Mouse (Mus musculus): ENCODE results near the gene Rbm4b. TPM values are rescaled to one million over a fixed set of nuclear protein-coding genes. Genes with fewer than 3 reads are reported as not detected.
A peak's percentile ranks its signal among the peaks of the same experiment; 100 is the strongest.

Rbm4b gene
- polyA plus RNA-seq, 1 experiment from 2014 or later: 41.6 TPM

- Histone ChIP-seq H3K4me3 (ENCODE audit: low read length) (no peak overlapping the region), H3K36me3 (ENCODE audit: control insufficient read depth, insufficient read depth, low read length) (no peaks in the 10 kb centered on the region), H3K27ac (ENCODE audit: low read length) (no peak overlapping the region), H3K27me3 (replicated peaks; ENCODE audit: control insufficient read depth, insufficient read depth, low read length) (peaks cover 18% of the 10 kb centered on the region), H3K9ac (ENCODE audit: low read depth, low read length) (no peak overlapping the region), H3K9me3 (ENCODE audit: control insufficient read depth, low read length) (no peaks in the 10 kb centered on the region), H3K4me2 (ENCODE audit: low read depth, low read length) (no peak overlapping the region), H3K4me1 (ENCODE audit: control insufficient read depth, insufficient read depth, low read length) (peaks cover 8% of the 10 kb centered on the region; the same call in 1 of the 2 replicates)
- no peak for ATAC-seq
- WGBS: 92% methylated on average over 2 of the region's 2 CpGs
Measured at GRCm38 (mm10) chr19:4717281-4717680, 39.0 kb upstream of the Rbm4b start.

- no peak overlapping the region for H3K4me3 ChIP-seq (ENCODE audit: low read length)
- H3K4me2 ChIP-seq (ENCODE audit: low read depth, low read length): no peak overlapping the region; the same call in 1 of the 2 replicates
Measured at GRCm38 (mm10) chr19:4718716-4719115, 37.6 kb upstream of the Rbm4b start.

GRCm38 (mm10) chr19:4719351-4719764 is 36.9 kb upstream of the Rbm4b start:
- H3K27ac ChIP-seq (ENCODE audit: low read length): 0 out of 2 replicates have a peak overlapping the region, but pooled peaks have one; percentile 21
- WGBS: 22% methylated on average over 5 of the region's 5 CpGs
- H3K4me2 ChIP-seq (ENCODE audit: low read depth, low read length): no peak overlapping the region
- no peaks in the 10 kb centered on the region for H3K36me3 ChIP-seq (ENCODE audit: control insufficient read depth, insufficient read depth, low read length)
- peaks cover 8% of the 10 kb centered on the region; the same call in 1 of the 2 replicates for H3K4me1 ChIP-seq (ENCODE audit: control insufficient read depth, insufficient read depth, low read length)
- H3K4me3 ChIP-seq (ENCODE audit: low read length): no peak overlapping the region
- H3K9ac ChIP-seq (ENCODE audit: low read depth, low read length): no peak overlapping the region
- peaks cover 3% of the 10 kb centered on the region; the same call in 1 of the 2 replicates for H3K27me3 ChIP-seq (replicated peaks; ENCODE audit: control insufficient read depth, insufficient read depth, low read length)
- ATAC-seq: peak; percentile 79
- no peaks in the 10 kb centered on the region for H3K9me3 ChIP-seq (ENCODE audit: control insufficient read depth, low read length)

More at GRCm38 (mm10) chr19:4718716-4719115, 37.6 kb upstream of the Rbm4b start:
- Histone ChIP-seq H3K36me3 (ENCODE audit: control insufficient read depth, insufficient read depth, low read length) (no peaks in the 10 kb centered on the region), H3K27ac (ENCODE audit: low read length) (no peak overlapping the region), H3K9me3 (ENCODE audit: control insufficient read depth, low read length) (no peaks in the 10 kb centered on the region), H3K27me3 (replicated peaks; ENCODE audit: control insufficient read depth, insufficient read depth, low read length) (peaks cover 8% of the 10 kb centered on the region), H3K4me1 (ENCODE audit: control insufficient read depth, insufficient read depth, low read length) (peaks cover 8% of the 10 kb centered on the region; the same call in 1 of the 2 replicates), H3K9ac (ENCODE audit: low read depth, low read length) (no peak overlapping the region)
- WGBS: 26% methylated on average over 12 of the region's 12 CpGs
- no peak for ATAC-seq

GRCm38 (mm10) chr19:4720112-4720511 is 36.2 kb upstream of the Rbm4b start:
- no peak for ATAC-seq
- peaks cover 8% of the 10 kb centered on the region; the same call in 1 of the 2 replicates for H3K4me1 ChIP-seq (ENCODE audit: control insufficient read depth, insufficient read depth, low read length)
- H3K9me3 ChIP-seq (ENCODE audit: control insufficient read depth, low read length): no peaks in the 10 kb centered on the region
- H3K27ac ChIP-seq (ENCODE audit: low read length): no peak overlapping the region
- H3K4me2 ChIP-seq (ENCODE audit: low read depth, low read length): peak overlapping the region; percentile 51
- no peaks in the 10 kb centered on the region for H3K36me3 ChIP-seq (ENCODE audit: control insufficient read depth, insufficient read depth, low read length)
- H3K9ac ChIP-seq (ENCODE audit: low read depth, low read length): peak overlapping the region; percentile 58; the same call in 1 of the 2 replicates
- WGBS: 77% methylated on average over 15 of the region's 15 CpGs
- no peaks in the 10 kb centered on the region for H3K27me3 ChIP-seq (replicated peaks; ENCODE audit: control insufficient read depth, insufficient read depth, low read length)
- peak overlapping the region; percentile 40 for H3K4me3 ChIP-seq (ENCODE audit: low read length)

- H3K4me3 ChIP-seq (ENCODE audit: low read length): peak overlapping the region; percentile 40
- peak overlapping the region; percentile 41; the same call in 1 of the 2 replicates for H3K27ac ChIP-seq (ENCODE audit: low read length)
- peaks cover 8% of the 10 kb centered on the region; the same call in 1 of the 2 replicates for H3K4me1 ChIP-seq (ENCODE audit: control insufficient read depth, insufficient read depth, low read length)
- 17% methylated on average over 11 of the region's 11 CpGs for WGBS
- H3K9ac ChIP-seq (ENCODE audit: low read depth, low read length): peak overlapping the region; percentile 58
- H3K9me3 ChIP-seq (ENCODE audit: control insufficient read depth, low read length): no peaks in the 10 kb centered on the region
- ATAC-seq: peak; percentile 86
- H3K4me2 ChIP-seq (ENCODE audit: low read depth, low read length): peak overlapping the region; percentile 51
- no peaks in the 10 kb centered on the region for H3K27me3 ChIP-seq (replicated peaks; ENCODE audit: control insufficient read depth, insufficient read depth, low read length)
- H3K36me3 ChIP-seq (ENCODE audit: control insufficient read depth, insufficient read depth, low read length): no peaks in the 10 kb centered on the region
Measured at GRCm38 (mm10) chr19:4720671-4721244, 35.5 kb upstream of the Rbm4b start.

- no peaks in the 10 kb centered on the region for H3K27me3 ChIP-seq (replicated peaks; ENCODE audit: control insufficient read depth, insufficient read depth, low read length)
- H3K4me2 ChIP-seq (ENCODE audit: low read depth, low read length): no peak overlapping the region
- no peak overlapping the region for H3K4me3 ChIP-seq (ENCODE audit: low read length)
- H3K9ac ChIP-seq (ENCODE audit: low read depth, low read length): no peak overlapping the region
- no peak overlapping the region for H3K27ac ChIP-seq (ENCODE audit: low read length)
- no peak for ATAC-seq
- no peaks in the 10 kb centered on the region for H3K4me1 ChIP-seq (ENCODE audit: control insufficient read depth, insufficient read depth, low read length)
- H3K9me3 ChIP-seq (ENCODE audit: control insufficient read depth, low read length): no peaks in the 10 kb centered on the region
- 84% methylated on average over 9 of the region's 9 CpGs for WGBS
- no peaks in the 10 kb centered on the region for H3K36me3 ChIP-seq (ENCODE audit: control insufficient read depth, insufficient read depth, low read length)
Measured at GRCm38 (mm10) chr19:4729186-4729585, 27.1 kb upstream of the Rbm4b start.

GRCm38 (mm10) chr19:4733052-4733451 is 23.2 kb upstream of the Rbm4b start:
- no peak for ATAC-seq
- no peak overlapping the region for H3K4me3 ChIP-seq (ENCODE audit: low read length)

GRCm38 (mm10) chr19:4737866-4738265 is 18.4 kb upstream of the Rbm4b start:
- no peak overlapping the region for H3K27ac ChIP-seq (ENCODE audit: low read length)
- ATAC-seq: no peak
- H3K27me3 ChIP-seq (replicated peaks; ENCODE audit: control insufficient read depth, insufficient read depth, low read length): no peaks in the 10 kb centered on the region
- no peak overlapping the region for H3K4me2 ChIP-seq (ENCODE audit: low read depth, low read length)
- no peaks in the 10 kb centered on the region for H3K4me1 ChIP-seq (ENCODE audit: control insufficient read depth, insufficient read depth, low read length)
- no peak overlapping the region for H3K9ac ChIP-seq (ENCODE audit: low read depth, low read length)
- H3K4me3 ChIP-seq (ENCODE audit: low read length): no peak overlapping the region
- no peaks in the 10 kb centered on the region for H3K9me3 ChIP-seq (ENCODE audit: control insufficient read depth, low read length)
- WGBS: 85% methylated on average over 13 of the region's 13 CpGs
- no peaks in the 10 kb centered on the region for H3K36me3 ChIP-seq (ENCODE audit: control insufficient read depth, insufficient read depth, low read length)

More at GRCm38 (mm10) chr19:4733052-4733451, 23.2 kb upstream of the Rbm4b start:
- WGBS: 86% methylated on average over 3 of the region's 3 CpGs
- Histone ChIP-seq H3K4me1 (ENCODE audit: control insufficient read depth, insufficient read depth, low read length) (no peaks in the 10 kb centered on the region), H3K9ac (ENCODE audit: low read depth, low read length) (no peak overlapping the region), H3K27ac (ENCODE audit: low read length) (no peak overlapping the region), H3K27me3 (replicated peaks; ENCODE audit: control insufficient read depth, insufficient read depth, low read length) (no peaks in the 10 kb centered on the region), H3K4me2 (ENCODE audit: low read depth, low read length) (no peak overlapping the region), H3K9me3 (ENCODE audit: control insufficient read depth, low read length) (no peaks in the 10 kb centered on the region), H3K36me3 (ENCODE audit: control insufficient read depth, insufficient read depth, low read length) (no peaks in the 10 kb centered on the region)

- 92% methylated on average over 11 of the region's 11 CpGs for WGBS
- no peaks in the 10 kb centered on the region for H3K9me3 ChIP-seq (ENCODE audit: control insufficient read depth, low read length)
- no peaks in the 10 kb centered on the region for H3K36me3 ChIP-seq (ENCODE audit: control insufficient read depth, insufficient read depth, low read length)
- no peaks in the 10 kb centered on the region for H3K27me3 ChIP-seq (replicated peaks; ENCODE audit: control insufficient read depth, insufficient read depth, low read length)
- H3K4me2 ChIP-seq (ENCODE audit: low read depth, low read length): no peak overlapping the region
- ATAC-seq: no peak
- H3K4me1 ChIP-seq (ENCODE audit: control insufficient read depth, insufficient read depth, low read length): no peaks in the 10 kb centered on the region
- H3K4me3 ChIP-seq (ENCODE audit: low read length): no peak overlapping the region
- H3K9ac ChIP-seq (ENCODE audit: low read depth, low read length): no peak overlapping the region
- H3K27ac ChIP-seq (ENCODE audit: low read length): no peak overlapping the region
Measured at GRCm38 (mm10) chr19:4739053-4739452, 17.2 kb upstream of the Rbm4b start.
